Comparison of ENCODE assay signal across 8 mouse cellular contexts in genomic region chr2:114013295-114013771, GRCm38 (mm10). TPM values are rescaled to one million over a fixed set of nuclear protein-coding genes. Genes with fewer than 3 reads are reported as not detected.
DNase-seq lines count a peak whose midpoint lies in the region; ATAC-seq and TF ChIP-seq lines count a peak whose summit lies in the region.

Gene Gjd2 (minus strand): TSS chr2:114013619.

- no peak for TF ChIP-seq POLR2A in liver, adult 2 months (IDR thresholded peaks at IDR 0.05; ENCODE audit: extremely low read depth, insufficient read depth, low read length)
- TF ChIP-seq POLR2A in olfactory bulb, adult 2 months (IDR thresholded peaks at IDR 0.05; ENCODE audit: insufficient read depth, low read depth, low read length): peak; percentile 47; the same call in 1 of the 2 replicates

- WGBS in liver, adult 2 months: 1% methylated on average over 60 of the region's 60 CpGs
- 2% methylated on average over 47 of the region's 60 CpGs for WGBS in forebrain, embryonic 11.5 days
- WGBS in olfactory bulb, adult 2 months: under 1% methylated on average over 60 of the region's 60 CpGs

- H3K9ac ChIP-seq in liver, adult 2 months (ENCODE audit: low read depth, low read length): no peak within 1 kb of the TSS
- peak within 1 kb of the TSS; percentile 51 for H3K9ac ChIP-seq in forebrain, embryonic 11.5 days (ENCODE audit: low read length)

- no peak for TF ChIP-seq CTCF in liver, adult 2 months (IDR thresholded peaks at IDR 0.05; ENCODE audit: low read depth, low read length)
- no peak for TF ChIP-seq CTCF in olfactory bulb, adult 2 months (IDR thresholded peaks at IDR 0.05; ENCODE audit: insufficient read depth, low read depth, low read length)

- H3K27ac ChIP-seq in liver, adult 2 months (replicated peaks; ENCODE audit: insufficient read depth, low read depth, low read length): no peak within 1 kb of the TSS
- H3K27ac ChIP-seq in forebrain, embryonic 11.5 days (ENCODE audit: low read depth, low read length): no peak within 1 kb of the TSS
- H3K27ac ChIP-seq in olfactory bulb, adult 2 months (ENCODE audit: insufficient read depth, low read depth, low read length): peak within 1 kb of the TSS; percentile 75

- H3K4me2 ChIP-seq in forebrain, embryonic 11.5 days (ENCODE audit: low read depth, low read length, severe bottlenecking): peak within 1 kb of the TSS; percentile 92

- H3K79me2 ChIP-seq in liver, adult 2 months (ENCODE audit: control insufficient read depth, insufficient read depth, low read length): no peaks in the 10 kb centered on the region

- peak; percentile 63 for ATAC-seq in forebrain, embryonic 11.5 days (replicated peaks; ENCODE audit: low FRiP score)

- H3K36me3 ChIP-seq in liver, adult 2 months (ENCODE audit: control insufficient read depth, insufficient read depth, low read length): no peaks in the 10 kb centered on the region
- H3K36me3 ChIP-seq in forebrain, embryonic 11.5 days (ENCODE audit: control insufficient read depth, insufficient read depth, low read length): no peaks in the 10 kb centered on the region

- intact Hi-C loops in left cerebral cortex, postnatal 36 days (cut with DNase I): no loop called here

- H3K9me3 ChIP-seq in forebrain, embryonic 11.5 days (ENCODE audit: control insufficient read depth, low read length): no peaks in the 10 kb centered on the region

- peaks cover 12% of the 10 kb centered on the region for H3K27me3 ChIP-seq in liver, adult 2 months (ENCODE audit: control insufficient read depth, insufficient read depth, low read length)
- peaks cover 24% of the 10 kb centered on the region for H3K27me3 ChIP-seq in forebrain, embryonic 11.5 days (ENCODE audit: control insufficient read depth, insufficient read depth, low read length)

- no peak for DNase-seq in liver, adult 2 months (ENCODE audit: extremely low read depth, low read depth, low spot score)
- DNase-seq in liver: no peak
- DNase-seq in cerebellum, adult 11-12 months: peak; percentile 33
- DNase-seq in forebrain, embryonic 11.5 days (ENCODE audit: low spot score): peak; percentile 64
- peak; percentile 16 to 38 for DNase-seq in left cerebral cortex, postnatal 36 days (ENCODE audit: low spot score in 2 of 2)
- no peak for DNase-seq in urinary bladder, postnatal 10 days (ENCODE audit: low spot score)
- DNase-seq in spleen, postnatal 36 days (ENCODE audit: low spot score in 2 of 2): no peak

- H3K4me3 ChIP-seq in liver, adult 2 months (ENCODE audit: insufficient read depth, low read depth, low read length): peak within 1 kb of the TSS; percentile 14; the same call in 1 of the 2 replicates
- H3K4me3 ChIP-seq in forebrain, embryonic 11.5 days (ENCODE audit: low read depth, low read length): peak within 1 kb of the TSS; percentile 46
- peak within 1 kb of the TSS; percentile 70 for H3K4me3 ChIP-seq in olfactory bulb, adult 2 months (ENCODE audit: insufficient read depth, low read depth, low read length)

- H3K4me1 ChIP-seq in liver, adult 2 months (ENCODE audit: control insufficient read depth, insufficient read depth, low read length): no peaks in the 10 kb centered on the region
- H3K4me1 ChIP-seq in forebrain, embryonic 11.5 days (replicated peaks; ENCODE audit: control insufficient read depth, insufficient read depth, low read length): peaks cover 7% of the 10 kb centered on the region; the same call in 1 of the 2 replicates
- no peaks in the 10 kb centered on the region; the same call in 1 of the 2 replicates for H3K4me1 ChIP-seq in olfactory bulb, adult 2 months (ENCODE audit: control insufficient read depth, insufficient read depth, low read length)

RNA-seq across cellular contexts. Expression of gene Gjd2, which starts in this region (rescaled TPM):
- total RNA-seq in liver, adult 2 months (2014; rRNA removed): not detected in 2 replicates
- polyA plus RNA-seq in liver, adult 2 months (2012; rRNA removed): not detected in 2 replicates
- 1.4 TPM in 2 replicates for polyA plus RNA-seq in forebrain, embryonic 11.5 days (2014; fragmentation: Nextera tagmentation; extraction: Ambion mirVana)
- 1 to 10 TPM; 5.8 to 7.3 TPM for total RNA-seq in left cerebral cortex, postnatal 36 days (2021)
- not detected in 2 replicates for polyA plus RNA-seq in olfactory bulb, adult 2 months (2012; ENCODE audit: insufficient read depth, insufficient read length, low replicate concordance, missing spikeins)

Comparison
In these comparisons a context has a peak if more than half of its experiments do, and no peak if none do; other contexts are left out.
1. DNase-seq: peak in cerebellum, adult 11-12 months (single experiment), forebrain, embryonic 11.5 days (single experiment) and left cerebral cortex, postnatal 36 days (2 of 2); none in liver, adult 2 months (single experiment), liver (single experiment), urinary bladder, postnatal 10 days (single experiment) and spleen, postnatal 36 days (0 of 2).
2. H3K4me3 ChIP-seq: peak in every context shown above with its lines; median percentile 70 in olfactory bulb, adult 2 months; 46 in forebrain, embryonic 11.5 days; 14 in liver, adult 2 months.